Mouse (Mus musculus) bone marrow macrophage, adult 2 months (primary cell): ENCODE results near the gene Samd10. TPM values are rescaled to one million over a fixed set of nuclear protein-coding genes. Genes with fewer than 3 reads are reported as not detected.
A peak's percentile ranks its signal among the peaks of the same experiment; 100 is the strongest.

Experiments
- H3K27ac ChIP-seq: 2 replicates; pipeline ENCODE4 v1.5.1; 2012; ENCODE audit warnings: low read depth, low read length; ENCODE audit not compliant: insufficient read depth
- H3K4me1 ChIP-seq: 2 replicates; pipeline ENCODE4 v1.6.1; 2012; ENCODE audit warnings: low read length; ENCODE audit not compliant: control insufficient read depth, insufficient read depth
- H3K4me3 ChIP-seq: 2 replicates; pipeline ENCODE4 v1.5.1; 2012; ENCODE audit warnings: mild to moderate bottlenecking, low read length, moderate library complexity; ENCODE audit not compliant: insufficient read depth
- CTCF ChIP-seq: IDR thresholded peaks from 2 replicates; pipeline ENCODE4 v1.5.1; 2012; ENCODE audit warnings: low read depth, mild to moderate bottlenecking, low read length, moderate library complexity
- POLR2A ChIP-seq: IDR thresholded peaks from 2 replicates; pipeline ENCODE4 v1.6.1; 2012; ENCODE audit warnings: mild to moderate bottlenecking, low read depth, low read length, borderline replicate concordance
- polyA plus RNA-seq: library from polyadenylated mRNA; stranded (reverse); fragments of >200 nt; gene quantifications from 2 replicates; pipeline ENCODE4 v1.2.4, GENCODE M21; 2012; ENCODE audit not compliant: missing spikeins, insufficient read depth, insufficient read length

The Samd10 gene
- polyA plus RNA-seq, 1 experiment = 5.0 TPM

- Histone ChIP-seq H3K27ac (no peak within 1 kb of the TSS), H3K4me1 (peaks cover 12% of the 10 kb centered on the region), H3K4me3 (no peak within 1 kb of the TSS)
- TF ChIP-seq POLR2A (no peak), CTCF (no peak)
Observed at GRCm38 (mm10) chr2:181584411-181584942, 14.5 kb downstream of the Samd10 start, which contains the start of gene Uckl1. Gene Uckl1 (minus strand): TSS chr2:181584892.

GRCm38 (mm10) chr2:181583460-181584257, 15.4 kb downstream of the Samd10 start:
- no peak overlapping the region for H3K4me3 ChIP-seq
- H3K27ac ChIP-seq = no peak overlapping the region
- peaks cover 12% of the 10 kb centered on the region for H3K4me1 ChIP-seq
- no peak for TF ChIP-seq POLR2A
- TF ChIP-seq CTCF = no peak

- TF ChIP-seq POLR2A (no peak), CTCF (no peak)
- H3K27ac ChIP-seq = no peak overlapping the region
Observed at GRCm38 (mm10) chr2:181582939-181583338, 16.1 kb downstream of the Samd10 start.

GRCm38 (mm10) chr2:181582358-181582757, 16.7 kb downstream of the Samd10 start:
- Histone ChIP-seq H3K4me1 (peaks cover 12% of the 10 kb centered on the region), H3K4me3 (no peak overlapping the region), H3K27ac (no peak overlapping the region)
- TF ChIP-seq CTCF (no peak), POLR2A (no peak)

More at GRCm38 (mm10) chr2:181582939-181583338, 16.1 kb downstream of the Samd10 start:
- H3K4me3 ChIP-seq = no peak overlapping the region
- H3K4me1 ChIP-seq = peaks cover 12% of the 10 kb centered on the region

- TF ChIP-seq CTCF = no peak
- no peak for TF ChIP-seq POLR2A
- peaks cover 12% of the 10 kb centered on the region for H3K4me1 ChIP-seq
Observed at GRCm38 (mm10) chr2:181581402-181582120, 17.5 kb downstream of the Samd10 start.

GRCm38 (mm10) chr2:181581016-181581401, 18.0 kb downstream of the Samd10 start:
- peak overlapping the region; percentile 82 for H3K27ac ChIP-seq
- peak overlapping the region; percentile 96 for H3K4me3 ChIP-seq
- TF ChIP-seq CTCF (peak; percentile 63), POLR2A (no peak)
- peaks cover 12% of the 10 kb centered on the region for H3K4me1 ChIP-seq

More at GRCm38 (mm10) chr2:181581402-181582120, 17.5 kb downstream of the Samd10 start:
- peak overlapping the region; percentile 82 for H3K27ac ChIP-seq
- H3K4me3 ChIP-seq = peak overlapping the region; percentile 96

- H3K4me3 ChIP-seq = peak overlapping the region; percentile 96
- H3K4me1 ChIP-seq = peaks cover 12% of the 10 kb centered on the region
- TF ChIP-seq CTCF (no peak), POLR2A (no peak)
- H3K27ac ChIP-seq = peak overlapping the region; percentile 68
Observed at GRCm38 (mm10) chr2:181580131-181580772, 18.8 kb downstream of the Samd10 start.

GRCm38 (mm10) chr2:181579681-181580080, 19.3 kb downstream of the Samd10 start:
- Histone ChIP-seq H3K4me1 (peaks cover 12% of the 10 kb centered on the region), H3K4me3 (no peak overlapping the region), H3K27ac (no peak overlapping the region)
- TF ChIP-seq CTCF = no peak
- no peak for TF ChIP-seq POLR2A

GRCm38 (mm10) chr2:181578790-181579618, 20.0 kb downstream of the Samd10 start:
- H3K4me3 ChIP-seq = no peak overlapping the region
- peaks cover 12% of the 10 kb centered on the region for H3K4me1 ChIP-seq
- no peak for TF ChIP-seq CTCF
- TF ChIP-seq POLR2A = no peak
- no peak overlapping the region for H3K27ac ChIP-seq
